Mouse (Mus musculus): ENCODE measurements around the gene St6gal1. TPM values are rescaled to one million over a fixed set of nuclear protein-coding genes. Genes with fewer than 3 reads are reported as not detected.

The St6gal1 gene
- polyA plus RNA-seq, 1 experiment from 2014 or later = 22.4 TPM

DNA sequence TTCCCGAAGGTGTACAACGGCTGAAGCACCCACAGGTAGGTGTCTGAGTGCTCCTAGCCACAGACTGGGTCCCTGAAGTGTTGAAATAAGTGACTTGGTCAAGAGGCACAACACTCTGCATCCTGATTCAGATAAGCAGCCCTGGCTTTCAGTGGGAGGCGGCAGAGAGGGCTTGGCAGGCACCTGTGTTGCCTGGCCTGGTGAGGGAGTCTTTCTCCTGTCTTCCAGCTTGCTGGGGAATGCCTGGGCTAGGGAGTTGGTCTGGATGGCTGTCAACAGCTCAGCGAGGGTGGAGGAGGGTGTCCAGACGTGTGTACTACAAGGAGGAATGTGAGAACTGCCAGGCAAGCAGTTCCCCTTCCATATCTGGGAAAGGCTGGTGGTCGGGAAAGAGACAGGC is 15.0 kb downstream of the St6gal1 start:
- H3K4me1 ChIP-seq (replicated peaks; ENCODE audit: control insufficient read depth, insufficient read depth, low read length) = peaks cover 33% of the 10 kb centered on the region
- DNase-seq (ENCODE audit: low spot score) = no peak
- no peak overlapping the region for H3K4me2 ChIP-seq (ENCODE audit: low read length)
- H3K27me3 ChIP-seq (replicated peaks; ENCODE audit: control insufficient read depth, insufficient read depth, low read length) = no peaks in the 10 kb centered on the region
- H3K9ac ChIP-seq (ENCODE audit: low read length) = no peak overlapping the region
- no peaks in the 10 kb centered on the region for H3K36me3 ChIP-seq (ENCODE audit: control insufficient read depth, insufficient read depth, low read length)
- no peak overlapping the region for H3K4me3 ChIP-seq (ENCODE audit: low read depth, low read length)
- H3K27ac ChIP-seq (ENCODE audit: low read depth) = peak overlapping the region; percentile 49; the same call in 1 of the 2 replicates
- ATAC-seq (replicated peaks; ENCODE audit: low FRiP score, low TSS enrichment, low read depth) = no peak
- WGBS = 57% methylated on average over 6 of the region's 6 CpGs
- no peaks in the 10 kb centered on the region for H3K9me3 ChIP-seq (ENCODE audit: control insufficient read depth, low read length)

DNA sequence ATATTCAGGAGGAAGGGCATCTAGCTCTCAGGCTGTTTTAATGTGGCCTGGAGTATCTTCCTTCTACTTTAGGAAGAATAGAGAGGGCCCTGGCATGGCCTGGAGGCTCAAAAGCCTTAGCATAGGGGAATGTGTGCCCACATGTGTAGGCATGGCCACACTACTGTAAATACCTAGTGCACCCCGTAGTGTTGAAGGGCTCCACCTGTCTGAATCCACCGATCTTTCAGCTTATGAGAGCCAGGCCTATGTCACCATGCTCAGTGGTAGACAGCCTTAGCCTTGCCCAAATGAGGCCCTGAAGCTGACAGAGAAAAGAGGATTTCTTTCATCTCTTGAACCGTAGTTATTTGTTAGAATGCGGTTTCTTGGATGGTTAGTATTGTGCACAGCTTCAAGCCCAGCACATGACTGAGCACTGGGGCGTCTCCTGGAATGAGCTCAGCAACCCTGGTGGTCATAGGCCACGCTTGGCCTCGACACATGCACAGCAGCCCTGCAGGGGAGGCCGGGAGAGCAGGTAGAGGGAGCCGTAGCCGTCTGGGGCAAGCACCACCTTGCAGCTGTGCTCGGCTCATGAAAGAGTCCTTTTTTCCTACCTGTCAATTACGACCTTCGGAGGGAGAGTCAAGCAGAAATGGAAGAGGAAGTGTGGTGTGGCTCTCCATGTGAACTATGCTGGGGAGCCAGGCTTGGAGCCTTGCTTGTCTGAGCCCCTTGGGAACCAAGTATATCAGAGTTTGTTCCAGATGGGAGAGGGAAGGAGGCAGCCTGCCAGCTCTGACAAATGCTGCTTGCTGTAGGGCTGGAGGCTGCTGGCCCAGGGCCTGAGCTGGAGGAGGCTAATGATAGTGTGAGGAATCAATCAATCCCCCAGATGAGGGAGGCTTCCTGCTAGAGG is 15.8 kb downstream of the St6gal1 start:
- Histone ChIP-seq H3K9me3 (ENCODE audit: control insufficient read depth, low read length) (no peaks in the 10 kb centered on the region), H3K27me3 (replicated peaks; ENCODE audit: control insufficient read depth, insufficient read depth, low read length) (no peaks in the 10 kb centered on the region), H3K9ac (ENCODE audit: low read length) (no peak overlapping the region), H3K36me3 (ENCODE audit: control insufficient read depth, insufficient read depth, low read length) (no peaks in the 10 kb centered on the region), H3K4me3 (ENCODE audit: low read depth, low read length) (no peak overlapping the region), H3K4me1 (replicated peaks; ENCODE audit: control insufficient read depth, insufficient read depth, low read length) (peaks cover 33% of the 10 kb centered on the region), H3K4me2 (ENCODE audit: low read length) (no peak overlapping the region), H3K27ac (ENCODE audit: low read depth) (peak overlapping the region; percentile 49)
- peak; percentile 79 for DNase-seq (ENCODE audit: low spot score)
- peak; percentile 85 for ATAC-seq (replicated peaks; ENCODE audit: low FRiP score, low TSS enrichment, low read depth)
- 37% methylated on average over 13 of the region's 13 CpGs for WGBS

DNA sequence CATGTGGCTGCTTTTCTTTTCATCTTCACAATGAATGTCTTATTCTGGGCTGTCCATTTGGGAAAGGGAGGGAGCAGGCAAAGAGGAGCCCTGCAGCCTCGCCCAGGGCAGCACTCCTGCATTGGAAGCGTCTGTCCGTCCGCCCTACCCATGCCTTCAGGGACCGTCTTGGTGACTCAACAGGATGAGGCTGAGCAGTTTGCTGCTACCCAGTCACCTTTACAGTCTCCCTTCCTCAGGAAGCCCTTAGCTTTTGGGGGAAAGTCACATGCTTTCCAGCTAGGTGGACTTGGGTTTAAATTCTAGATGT is 16.4 kb downstream of the St6gal1 start:
- Histone ChIP-seq H3K4me2 (ENCODE audit: low read length) (no peak overlapping the region), H3K27me3 (replicated peaks; ENCODE audit: control insufficient read depth, insufficient read depth, low read length) (no peaks in the 10 kb centered on the region), H3K9ac (ENCODE audit: low read length) (no peak overlapping the region), H3K4me3 (ENCODE audit: low read depth, low read length) (no peak overlapping the region), H3K36me3 (ENCODE audit: control insufficient read depth, insufficient read depth, low read length) (no peaks in the 10 kb centered on the region), H3K4me1 (replicated peaks; ENCODE audit: control insufficient read depth, insufficient read depth, low read length) (peaks cover 33% of the 10 kb centered on the region), H3K27ac (ENCODE audit: low read depth) (peak overlapping the region; percentile 49), H3K9me3 (ENCODE audit: control insufficient read depth, low read length) (no peaks in the 10 kb centered on the region)
- WGBS = 37% methylated on average over 5 of the region's 5 CpGs
- DNase-seq (ENCODE audit: low spot score) = no peak
- no peak; the same call in 1 of the 2 replicates for ATAC-seq (replicated peaks; ENCODE audit: low FRiP score, low TSS enrichment, low read depth)

DNA sequence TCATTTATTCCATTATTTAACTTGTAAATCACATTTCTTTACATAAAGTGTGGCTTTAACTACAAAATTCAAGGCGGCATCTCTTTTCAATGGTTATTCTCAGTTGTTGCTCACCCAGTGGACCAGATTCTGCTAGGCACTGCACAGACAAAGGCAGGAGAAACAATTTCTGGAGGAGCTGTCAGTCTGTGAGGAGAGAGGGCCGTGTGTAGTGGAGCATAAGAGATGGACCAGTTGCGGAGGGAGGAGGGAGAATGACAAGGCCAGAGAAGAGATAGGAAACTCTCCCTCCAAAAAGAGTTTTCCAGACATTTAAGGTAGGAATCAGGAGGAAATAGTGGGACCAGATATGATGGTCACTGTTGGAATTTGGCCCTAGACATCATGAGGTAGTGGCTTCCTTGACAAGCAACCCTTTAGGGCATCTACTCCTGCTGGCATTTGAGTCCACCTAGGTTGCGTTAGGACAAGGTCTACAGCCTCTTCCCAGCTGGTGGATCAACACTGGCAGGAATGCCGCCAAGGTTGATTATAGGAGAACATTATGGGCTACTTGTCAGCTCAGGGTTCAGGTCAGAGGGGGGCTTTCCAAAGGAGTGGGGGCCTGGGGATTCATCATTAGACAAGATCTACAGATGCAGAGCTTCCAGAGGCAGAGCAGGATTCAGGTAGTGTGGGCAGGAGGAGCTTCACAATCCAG is 19.3 kb downstream of the St6gal1 start:
- no peak overlapping the region for H3K4me3 ChIP-seq (ENCODE audit: low read depth, low read length)
- no peaks in the 10 kb centered on the region for H3K27me3 ChIP-seq (replicated peaks; ENCODE audit: control insufficient read depth, insufficient read depth, low read length)
- peaks cover 19% of the 10 kb centered on the region for H3K4me1 ChIP-seq (replicated peaks; ENCODE audit: control insufficient read depth, insufficient read depth, low read length)
- no peak for ATAC-seq (replicated peaks; ENCODE audit: low FRiP score, low TSS enrichment, low read depth)
- WGBS = 85% methylated on average over 5 of the region's 5 CpGs
- no peak overlapping the region for H3K4me2 ChIP-seq (ENCODE audit: low read length)
- DNase-seq (ENCODE audit: low spot score) = no peak
- no peak overlapping the region for H3K27ac ChIP-seq (ENCODE audit: low read depth)
- no peak overlapping the region for H3K9ac ChIP-seq (ENCODE audit: low read length)
- no peaks in the 10 kb centered on the region for H3K36me3 ChIP-seq (ENCODE audit: control insufficient read depth, insufficient read depth, low read length)
- no peaks in the 10 kb centered on the region for H3K9me3 ChIP-seq (ENCODE audit: control insufficient read depth, low read length)

DNA sequence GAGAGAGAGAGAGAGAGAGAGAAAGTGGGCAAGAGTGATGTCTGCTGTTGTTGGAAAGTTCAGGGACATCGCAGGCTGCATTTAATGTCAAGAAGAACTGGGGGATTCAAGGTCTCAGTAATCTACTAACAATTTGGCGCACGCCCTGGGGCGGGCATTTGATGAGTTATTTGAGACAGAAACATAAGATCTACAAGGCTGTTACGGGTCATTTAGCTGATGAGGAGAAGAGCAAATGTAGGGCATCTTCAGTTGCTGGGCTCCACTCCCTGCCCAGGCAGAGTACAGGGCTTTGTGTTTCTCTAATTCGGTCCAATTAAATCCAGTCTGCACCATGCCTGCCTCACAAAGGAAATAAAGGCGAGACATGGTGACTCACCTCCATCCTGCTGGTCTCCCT is 19.9 kb downstream of the St6gal1 start:
- 93% methylated on average over 7 of the region's 7 CpGs for WGBS
- H3K4me3 ChIP-seq (ENCODE audit: low read depth, low read length) = no peak overlapping the region
- H3K36me3 ChIP-seq (ENCODE audit: control insufficient read depth, insufficient read depth, low read length) = no peaks in the 10 kb centered on the region
- H3K4me1 ChIP-seq (replicated peaks; ENCODE audit: control insufficient read depth, insufficient read depth, low read length) = peaks cover 17% of the 10 kb centered on the region
- H3K4me2 ChIP-seq (ENCODE audit: low read length) = no peak overlapping the region
- DNase-seq (ENCODE audit: low spot score) = no peak
- no peak overlapping the region for H3K27ac ChIP-seq (ENCODE audit: low read depth)
- ATAC-seq (replicated peaks; ENCODE audit: low FRiP score, low TSS enrichment, low read depth) = no peak
- no peak overlapping the region for H3K9ac ChIP-seq (ENCODE audit: low read length)
- H3K9me3 ChIP-seq (ENCODE audit: control insufficient read depth, low read length) = no peaks in the 10 kb centered on the region
- no peaks in the 10 kb centered on the region for H3K27me3 ChIP-seq (replicated peaks; ENCODE audit: control insufficient read depth, insufficient read depth, low read length)

DNA sequence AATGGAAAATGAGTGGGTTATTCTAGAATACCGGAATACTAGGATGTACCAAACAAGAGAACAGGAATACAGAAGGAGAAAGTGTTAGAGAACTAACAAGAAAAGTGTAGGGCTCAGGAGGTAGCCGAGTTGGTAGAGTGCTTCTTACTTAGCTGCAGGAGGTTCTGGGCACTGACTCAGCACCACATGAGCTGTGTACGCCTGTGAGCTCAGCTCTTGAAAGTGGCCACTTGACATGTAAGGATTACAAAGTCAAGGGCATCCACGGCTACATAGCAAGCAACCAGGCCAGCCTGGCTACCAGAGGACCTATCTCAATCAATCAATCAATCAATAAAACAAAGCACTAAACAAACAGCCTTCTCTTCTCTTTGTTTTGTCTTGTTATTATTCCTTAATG is 24.7 kb downstream of the St6gal1 start:
- DNase-seq (ENCODE audit: low spot score) (no peak), ATAC-seq (replicated peaks; ENCODE audit: low FRiP score, low TSS enrichment, low read depth) (no peak)
- no peaks in the 10 kb centered on the region for H3K27me3 ChIP-seq (replicated peaks; ENCODE audit: control insufficient read depth, insufficient read depth, low read length)
- H3K4me2 ChIP-seq (ENCODE audit: low read length) = no peak overlapping the region
- H3K9me3 ChIP-seq (ENCODE audit: control insufficient read depth, low read length) = no peaks in the 10 kb centered on the region
- WGBS = 67% methylated on average over 4 of the region's 4 CpGs
- no peak overlapping the region for H3K4me3 ChIP-seq (ENCODE audit: low read depth, low read length)
- no peak overlapping the region for H3K9ac ChIP-seq (ENCODE audit: low read length)
- H3K4me1 ChIP-seq (replicated peaks; ENCODE audit: control insufficient read depth, insufficient read depth, low read length) = peaks cover 18% of the 10 kb centered on the region
- no peak overlapping the region for H3K27ac ChIP-seq (ENCODE audit: low read depth)
- H3K36me3 ChIP-seq (ENCODE audit: control insufficient read depth, insufficient read depth, low read length) = no peaks in the 10 kb centered on the region

DNA sequence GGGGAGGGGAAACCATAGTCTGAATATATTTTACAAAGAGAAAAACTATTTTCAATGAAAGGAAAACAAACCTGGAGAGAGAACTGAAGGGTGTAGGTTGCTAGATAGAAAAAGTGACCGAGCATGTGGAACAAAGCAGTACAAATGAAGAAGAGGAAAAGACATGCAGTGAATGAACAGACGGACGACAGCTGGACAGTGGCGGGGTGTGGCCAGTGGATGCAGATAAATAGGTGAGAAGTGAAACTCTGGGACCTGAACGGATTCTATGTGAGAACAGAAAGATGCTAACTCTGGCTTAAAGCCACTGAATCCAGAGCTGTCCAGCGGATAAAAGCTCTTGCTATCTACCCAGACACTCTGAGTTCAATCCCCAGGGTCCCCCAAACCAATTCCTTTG is 25.2 kb downstream of the St6gal1 start:
- DNase-seq (ENCODE audit: low spot score) = no peak
- Histone ChIP-seq H3K9me3 (ENCODE audit: control insufficient read depth, low read length) (no peaks in the 10 kb centered on the region), H3K4me1 (replicated peaks; ENCODE audit: control insufficient read depth, insufficient read depth, low read length) (peaks cover 18% of the 10 kb centered on the region), H3K27ac (ENCODE audit: low read depth) (no peak overlapping the region), H3K27me3 (replicated peaks; ENCODE audit: control insufficient read depth, insufficient read depth, low read length) (no peaks in the 10 kb centered on the region), H3K9ac (ENCODE audit: low read length) (no peak overlapping the region), H3K4me2 (ENCODE audit: low read length) (no peak overlapping the region), H3K36me3 (ENCODE audit: control insufficient read depth, insufficient read depth, low read length) (no peaks in the 10 kb centered on the region), H3K4me3 (ENCODE audit: low read depth, low read length) (no peak overlapping the region)
- ATAC-seq (replicated peaks; ENCODE audit: low FRiP score, low TSS enrichment, low read depth) = no peak
- 64% methylated on average over 6 of the region's 6 CpGs for WGBS

- Histone ChIP-seq H3K36me3 (ENCODE audit: control insufficient read depth, insufficient read depth, low read length) (no peaks in the 10 kb centered on the region), H3K4me3 (ENCODE audit: low read depth, low read length) (no peak overlapping the region), H3K9me3 (ENCODE audit: control insufficient read depth, low read length) (no peaks in the 10 kb centered on the region), H3K27ac (ENCODE audit: low read depth) (0 out of 2 replicates have a peak overlapping the region, but pooled peaks have one; percentile 22), H3K9ac (ENCODE audit: low read length) (no peak overlapping the region), H3K4me2 (ENCODE audit: low read length) (peak overlapping the region; percentile 11; the same call in 1 of the 2 replicates), H3K27me3 (replicated peaks; ENCODE audit: control insufficient read depth, insufficient read depth, low read length) (no peaks in the 10 kb centered on the region), H3K4me1 (replicated peaks; ENCODE audit: control insufficient read depth, insufficient read depth, low read length) (peaks cover 18% of the 10 kb centered on the region)
- ATAC-seq (replicated peaks; ENCODE audit: low FRiP score, low TSS enrichment, low read depth) (no peak; the same call in 1 of the 2 replicates), DNase-seq (ENCODE audit: low spot score) (no peak)
- 31% methylated on average over 15 of the region's 15 CpGs for WGBS
These were observed 26.3 kb downstream of the St6gal1 start for GRCm38 (mm10) chr16:23250556-23251444.
